Mouse (Mus musculus): Measurements from ENCODE around the gene Tstd1.
A peak's percentile ranks its signal among the peaks of the same experiment; 100 is the strongest.

Tstd1 gene

DNA sequence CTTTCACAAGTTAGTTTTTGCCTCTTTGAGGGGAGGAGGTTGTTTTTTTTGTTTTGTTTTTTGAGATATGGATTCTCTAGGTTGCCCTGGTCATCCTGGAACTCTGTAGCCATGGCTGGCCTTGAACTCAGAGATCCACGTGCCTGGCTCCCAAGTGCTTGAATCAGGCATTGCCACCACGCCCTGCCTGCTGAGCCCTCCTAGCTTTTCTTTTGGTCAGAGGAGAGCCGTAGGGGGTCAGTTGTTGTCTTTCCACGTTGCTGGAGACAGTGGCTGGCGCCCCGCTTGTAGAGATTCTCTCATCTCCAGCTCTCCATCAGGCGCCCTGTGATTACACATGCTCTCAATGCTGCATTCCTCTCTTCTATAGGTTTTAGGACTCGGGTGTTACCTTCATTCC, 5.1 kb upstream of the Tstd1 start:
- no peak for DNase-seq (ENCODE audit: low read depth in 2 of 2, low spot score in 2 of 2)

GRCm38 (mm10) chr1:171419291-171419882, 715 bp downstream of the Tstd1 start:
- DNase-seq (ENCODE audit: low read depth in 2 of 2, low spot score in 2 of 2) = no peak

DNA sequence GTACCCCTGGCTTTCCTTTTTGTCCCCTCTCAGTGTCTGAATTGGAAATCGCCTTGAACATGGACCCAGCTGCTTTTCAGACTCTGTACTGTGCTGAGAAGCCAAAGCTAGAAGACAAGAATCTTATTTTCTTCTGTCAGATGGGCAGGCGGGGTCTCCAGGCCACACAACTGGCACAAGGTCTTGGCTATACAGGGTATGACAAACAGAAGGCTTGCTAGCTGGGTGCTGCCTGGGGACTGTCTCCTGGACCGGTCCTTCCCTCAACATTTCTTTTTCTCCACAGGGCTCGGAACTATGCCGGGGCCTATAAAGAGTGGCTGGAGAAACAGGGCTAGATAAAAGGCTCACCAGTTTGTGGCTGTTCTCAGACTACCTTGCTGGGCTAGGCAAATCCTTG, 1.2 kb downstream of the Tstd1 start:
- no peak for DNase-seq (ENCODE audit: low read depth in 2 of 2, low spot score in 2 of 2)

- DNase-seq (ENCODE audit: low read depth in 2 of 2, low spot score in 2 of 2) = no peak
Observed at GRCm38 (mm10) chr1:171422504-171423095, 3.9 kb downstream of the Tstd1 start.

GRCm38 (mm10) chr1:171424638-171425037, 6.0 kb downstream of the Tstd1 start:
- DNase-seq (ENCODE audit: low read depth in 2 of 2, low spot score in 2 of 2) = no peak

DNA sequence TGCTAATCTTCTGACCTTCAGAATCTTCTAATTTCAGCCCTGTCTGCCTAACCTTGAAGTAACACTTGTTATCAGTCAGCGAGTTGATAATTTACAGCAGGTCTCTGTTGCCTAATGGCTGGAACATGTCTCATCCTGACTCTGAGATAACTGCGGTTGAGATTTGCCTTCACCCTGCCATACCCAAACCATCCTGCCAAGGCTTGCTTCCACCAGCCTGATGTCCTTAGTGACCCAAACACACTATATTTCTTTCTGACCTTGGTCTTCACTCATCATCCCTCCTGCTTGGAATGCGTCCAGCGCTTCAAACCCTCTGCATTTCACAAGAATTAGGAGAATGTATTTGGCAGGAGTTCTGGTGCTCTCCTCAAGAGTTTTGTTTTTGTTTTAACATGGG, 6.5 kb downstream of the Tstd1 start:
- DNase-seq (ENCODE audit: low read depth in 2 of 2, low spot score in 2 of 2) = no peak

DNA sequence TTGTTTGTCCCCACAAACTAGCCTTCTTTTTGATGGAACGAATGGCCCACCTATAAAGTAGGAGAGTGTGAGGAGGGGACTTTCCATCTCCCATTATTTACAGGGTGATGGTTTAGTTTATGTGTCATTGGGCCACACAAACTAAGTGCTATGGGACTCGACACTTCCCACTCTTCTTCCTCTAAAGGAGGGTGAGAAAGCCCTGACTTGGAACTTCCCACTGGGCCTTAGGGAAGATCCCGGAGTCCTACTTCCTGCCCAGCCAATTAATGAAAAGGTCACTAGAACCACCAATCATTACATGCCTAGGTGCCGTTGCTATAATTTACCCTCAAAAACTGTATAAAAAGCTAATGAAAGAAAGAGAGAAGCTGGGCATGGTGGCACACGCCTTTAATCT, 13.5 kb downstream of the Tstd1 start:
- no peak for DNase-seq (ENCODE audit: low read depth in 2 of 2, low spot score in 2 of 2)

- DNase-seq (ENCODE audit: low read depth in 2 of 2, low spot score in 2 of 2) = no peak
Observed at GRCm38 (mm10) chr1:171435288-171435814, 16.7 kb downstream of the Tstd1 start.

GRCm38 (mm10) chr1:171435974-171436373, 17.3 kb downstream of the Tstd1 start:
- no peak for DNase-seq (ENCODE audit: low read depth in 2 of 2, low spot score in 2 of 2)

DNA sequence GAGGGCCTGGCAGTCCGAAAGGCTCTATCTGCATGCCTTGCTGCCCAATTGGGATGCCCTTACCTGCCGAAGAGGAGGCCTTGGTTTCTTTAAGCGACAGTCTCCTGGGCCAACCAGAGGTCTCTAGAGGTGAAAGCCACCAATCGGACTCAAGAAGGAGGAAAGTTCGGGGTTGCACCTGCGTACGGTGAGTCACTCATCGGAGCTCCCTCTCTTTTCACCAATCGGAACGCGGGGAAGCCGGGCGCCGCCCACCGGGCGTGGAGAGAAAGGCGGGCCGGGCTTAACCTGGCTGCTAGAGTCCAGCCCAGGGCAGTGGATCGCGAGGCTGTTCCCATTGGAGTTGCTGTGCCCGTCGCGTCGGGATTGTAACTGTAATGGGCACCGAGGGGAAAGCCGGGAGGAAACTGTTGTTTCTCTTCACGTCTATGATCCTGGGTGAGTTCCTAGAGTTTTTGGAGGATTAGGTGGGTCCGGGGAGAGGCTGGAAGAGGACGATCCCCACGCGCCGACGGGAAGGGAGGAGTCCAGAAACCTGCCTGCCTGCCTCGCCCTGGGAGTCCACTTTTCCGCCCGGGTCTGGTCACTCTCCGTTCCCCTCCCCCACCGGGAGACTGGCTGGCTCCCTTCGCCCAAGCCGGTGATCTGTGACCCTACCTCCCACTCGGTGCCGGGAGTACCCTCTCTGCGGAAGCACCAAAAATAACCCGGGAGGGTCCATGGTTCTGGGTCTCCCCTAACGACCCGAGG, 18.8 kb downstream of the Tstd1 start, which contains the start of gene F11r:
Gene F11r, plus strand, starts transcription at position 272 of the 750 bp plus-strand sequence.
- peak; percentile 36 to 56 for DNase-seq (ENCODE audit: low read depth in 2 of 2, low spot score in 2 of 2)

- no peak for DNase-seq (ENCODE audit: low read depth in 2 of 2, low spot score in 2 of 2)
Observed at GRCm38 (mm10) chr1:171438014-171438670, 19.5 kb downstream of the Tstd1 start.

DNA sequence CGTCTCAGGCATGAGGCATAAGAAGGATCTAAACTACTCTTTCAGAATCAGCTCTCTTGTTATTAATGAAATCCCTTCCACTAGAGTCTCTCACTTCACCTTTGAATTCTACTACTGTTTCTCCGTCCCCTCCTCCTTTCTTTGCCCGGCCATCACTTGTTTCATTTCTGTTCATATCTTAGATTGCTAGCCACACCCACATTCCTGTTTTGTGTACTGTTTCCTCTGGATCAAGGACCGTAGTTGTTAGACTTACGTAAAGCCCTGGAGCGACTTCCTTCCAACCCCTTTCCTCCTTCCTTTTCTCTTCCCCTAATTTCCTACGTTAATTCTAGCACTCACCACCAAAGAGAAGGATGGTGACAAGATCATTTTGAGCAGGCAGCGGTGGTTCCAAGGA, 20.4 kb downstream of the Tstd1 start:
- no peak for DNase-seq (ENCODE audit: low read depth in 2 of 2, low spot score in 2 of 2)

DNA sequence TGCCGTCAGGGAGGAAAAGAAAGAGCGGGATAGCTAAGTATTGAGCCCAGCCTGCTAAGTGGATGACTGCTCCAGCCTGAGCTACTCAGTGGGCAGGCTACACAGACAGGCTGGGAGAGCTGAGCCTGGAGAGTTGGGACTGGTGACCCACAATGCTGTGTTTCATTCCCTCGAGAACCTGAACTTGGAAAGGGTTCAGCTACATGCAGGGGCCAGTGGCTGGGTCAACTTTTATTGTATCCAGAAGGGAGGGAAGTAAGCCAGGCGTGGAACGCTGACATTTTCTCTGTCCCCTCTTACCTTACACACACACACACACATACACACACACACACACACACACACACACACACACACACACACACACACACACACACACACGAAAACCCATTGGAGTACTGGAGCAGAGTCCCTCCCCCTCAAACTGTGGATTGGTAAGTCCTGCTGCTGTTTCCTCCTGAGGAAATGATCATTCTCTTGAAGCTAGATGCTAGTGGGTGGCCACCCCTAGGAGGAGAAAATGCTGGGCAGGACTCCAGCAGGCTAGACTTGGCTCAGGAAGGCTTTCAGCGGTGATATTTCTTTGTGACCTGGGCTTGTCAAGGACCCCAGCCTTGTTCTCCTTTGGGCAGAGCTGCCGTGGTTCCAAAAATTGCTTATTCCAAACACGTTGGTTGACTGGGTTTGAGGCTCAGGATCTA, 21.5 kb downstream of the Tstd1 start:
- no peak for DNase-seq (ENCODE audit: low read depth in 2 of 2, low spot score in 2 of 2)

GRCm38 (mm10) chr1:171441466-171442412, 23.1 kb downstream of the Tstd1 start:
- no peak for DNase-seq (ENCODE audit: low read depth in 2 of 2, low spot score in 2 of 2)

DNA sequence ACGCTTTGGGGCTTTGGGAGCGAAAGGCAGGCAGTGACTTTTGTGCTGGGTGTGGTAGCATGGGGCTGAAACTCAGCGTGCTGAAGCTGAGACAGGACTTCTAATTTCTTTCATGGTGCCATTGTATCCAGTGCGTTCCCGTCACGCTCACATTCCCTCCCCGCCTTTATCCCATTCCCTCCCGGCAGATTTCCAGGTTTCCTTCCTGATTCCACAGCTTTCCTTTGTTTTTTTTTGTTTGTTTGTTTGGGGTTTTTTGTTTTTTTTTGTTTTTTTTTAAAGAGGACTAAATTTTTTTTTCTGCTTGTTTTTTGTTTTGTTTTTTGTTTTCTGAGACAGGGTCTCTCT, 23.7 kb downstream of the Tstd1 start:
- DNase-seq (ENCODE audit: low read depth in 2 of 2, low spot score in 2 of 2) = no peak

- no peak for DNase-seq (ENCODE audit: low read depth in 2 of 2, low spot score in 2 of 2)
Observed at GRCm38 (mm10) chr1:171445050-171445449, 26.4 kb downstream of the Tstd1 start.

- DNase-seq (ENCODE audit: low read depth in 2 of 2, low spot score in 2 of 2) = no peak
Observed at GRCm38 (mm10) chr1:171446854-171447253, 28.2 kb downstream of the Tstd1 start.

DNA sequence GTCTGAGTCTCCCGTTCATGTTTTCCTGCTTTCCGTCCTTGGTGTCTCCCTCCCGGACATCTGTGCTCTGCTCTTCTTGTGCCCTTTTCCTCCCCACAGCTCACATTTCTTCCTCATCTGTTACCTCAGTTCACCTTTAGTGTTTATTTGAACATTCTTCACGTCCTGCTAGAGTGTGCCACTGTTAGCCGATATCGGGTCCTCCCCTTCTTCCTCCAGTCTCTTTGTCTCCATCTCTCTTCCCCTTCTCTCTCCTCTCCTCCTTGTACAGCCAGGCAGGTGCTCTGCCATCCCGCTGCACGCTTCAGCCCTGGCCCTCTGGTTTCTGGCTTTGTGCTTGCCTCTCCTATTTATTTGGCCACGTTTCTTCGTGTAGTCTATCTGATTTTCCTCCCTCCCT, 29.0 kb downstream of the Tstd1 start:
- DNase-seq (ENCODE audit: low read depth in 2 of 2, low spot score in 2 of 2) = no peak

- no peak for DNase-seq (ENCODE audit: low read depth in 2 of 2, low spot score in 2 of 2)
Observed at GRCm38 (mm10) chr1:171450062-171450461, 31.4 kb downstream of the Tstd1 start.

DNA sequence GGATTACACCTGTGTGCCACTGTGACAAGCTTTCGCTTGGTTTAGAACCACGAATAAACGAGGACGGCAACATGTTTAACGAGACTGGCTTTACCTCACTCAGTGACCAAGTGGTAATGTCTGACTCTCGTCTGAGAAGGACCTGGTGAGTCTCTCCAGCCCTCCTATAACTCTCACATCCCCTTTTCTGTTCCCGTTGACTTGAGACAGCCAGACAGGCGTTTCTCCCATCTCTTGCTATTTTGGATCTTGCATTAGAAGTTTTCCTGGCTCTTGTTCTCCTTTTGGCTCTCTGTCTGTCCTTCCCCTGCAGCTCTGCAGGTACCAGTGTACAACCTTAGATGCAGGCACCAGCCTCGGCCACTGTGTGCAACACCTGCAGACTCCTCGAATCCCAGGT, 32.3 kb downstream of the Tstd1 start:
- no peak for DNase-seq (ENCODE audit: low read depth in 2 of 2, low spot score in 2 of 2)

All from CD8-positive naive resting alpha-beta T cell, adult 2 months (primary cell).